Mouse (Mus musculus): ENCODE results near the gene Itga6.

Itga6 gene

GRCm38 (mm10) chr2:71865935-71866334 lies 120.5 kb downstream of the Itga6 start:
- DNase-seq = no peak

GRCm38 (mm10) chr2:71866565-71866964 lies 121.1 kb downstream of the Itga6 start:
- DNase-seq = peak; percentile 59

DNA sequence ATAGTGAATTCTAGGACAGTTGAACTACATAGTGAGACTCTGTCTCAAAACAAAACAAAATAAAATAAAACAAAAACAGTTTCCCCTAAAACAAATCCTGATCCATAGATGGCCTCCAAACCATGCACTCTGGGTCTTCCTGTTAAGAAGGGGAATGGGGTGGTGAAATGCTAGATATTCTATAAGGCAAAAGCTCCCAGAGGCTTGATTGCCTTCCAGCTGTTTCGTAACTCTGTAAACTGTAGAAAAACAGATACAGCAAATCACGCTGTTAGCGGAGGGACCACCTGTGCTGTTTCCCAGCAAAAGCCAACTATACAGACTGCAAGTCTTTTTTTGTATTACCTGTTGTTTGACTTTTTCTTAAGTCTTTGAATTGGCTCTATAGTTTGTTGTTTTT lies 121.6 kb downstream of the Itga6 start:
- DNase-seq = peak; percentile 38

DNA sequence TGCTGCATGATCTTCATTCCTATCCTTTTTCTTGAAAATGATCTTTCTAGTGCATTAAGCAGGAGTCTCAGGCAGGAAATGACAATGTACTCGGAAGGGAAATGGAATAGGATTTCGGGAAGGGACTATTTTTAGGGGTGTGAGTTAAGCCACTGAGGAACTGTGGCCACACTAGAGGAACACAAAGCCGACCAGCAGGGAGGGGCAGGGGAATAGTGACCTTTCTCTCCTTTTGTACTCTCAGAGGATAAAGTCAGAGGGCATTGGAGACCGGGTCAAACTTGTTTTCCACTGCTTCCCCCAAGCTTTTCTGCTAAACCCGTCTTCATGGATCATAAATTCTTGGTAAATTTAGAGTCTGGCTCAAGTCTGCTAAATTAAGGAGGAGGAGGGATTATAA lies 122.1 kb downstream of the Itga6 start:
- no peak for DNase-seq

GRCm38 (mm10) chr2:71868256-71868655 lies 122.8 kb downstream of the Itga6 start:
- no peak for DNase-seq

- DNase-seq = no peak
Measured at GRCm38 (mm10) chr2:71872141-71872540, 126.7 kb downstream of the Itga6 start.

DNA sequence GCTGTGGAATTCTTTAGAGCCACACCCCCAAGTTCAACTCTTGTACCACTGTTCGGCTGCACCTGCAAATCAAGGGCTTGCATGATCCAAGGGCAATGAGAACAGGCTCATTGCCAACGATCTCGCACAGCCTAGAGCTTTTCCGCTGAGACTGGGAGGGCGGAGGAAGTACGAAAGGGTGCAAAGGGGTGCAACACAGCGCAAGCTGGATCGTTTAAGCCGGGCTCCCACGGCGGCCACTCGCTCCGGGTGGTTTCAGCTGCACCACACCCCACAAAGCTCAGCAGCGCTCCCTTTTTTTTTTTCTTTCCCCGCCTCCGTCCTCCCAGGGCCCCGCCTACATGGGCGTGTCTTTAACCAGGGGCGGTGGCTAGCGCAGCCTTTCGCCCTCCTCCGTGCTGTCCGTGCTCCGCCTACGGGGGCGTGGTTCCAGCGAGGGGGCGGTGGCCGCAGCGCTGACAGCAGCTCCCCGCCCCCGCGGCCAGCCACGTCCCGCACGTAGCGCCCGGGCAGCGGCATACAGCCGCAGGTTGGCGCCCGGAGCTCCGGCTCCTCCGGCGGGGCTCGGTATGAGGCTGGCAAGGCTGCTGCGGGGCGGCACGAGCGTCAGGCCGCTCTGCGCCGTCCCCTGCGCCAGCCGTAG lies 127.5 kb downstream of the Itga6 start, which contains the start of gene Pdk1:
TSS of gene Pdk1 (plus strand) at position 424 of the 643 bp plus-strand sequence.
- DNase-seq = peak; percentile 100

DNA sequence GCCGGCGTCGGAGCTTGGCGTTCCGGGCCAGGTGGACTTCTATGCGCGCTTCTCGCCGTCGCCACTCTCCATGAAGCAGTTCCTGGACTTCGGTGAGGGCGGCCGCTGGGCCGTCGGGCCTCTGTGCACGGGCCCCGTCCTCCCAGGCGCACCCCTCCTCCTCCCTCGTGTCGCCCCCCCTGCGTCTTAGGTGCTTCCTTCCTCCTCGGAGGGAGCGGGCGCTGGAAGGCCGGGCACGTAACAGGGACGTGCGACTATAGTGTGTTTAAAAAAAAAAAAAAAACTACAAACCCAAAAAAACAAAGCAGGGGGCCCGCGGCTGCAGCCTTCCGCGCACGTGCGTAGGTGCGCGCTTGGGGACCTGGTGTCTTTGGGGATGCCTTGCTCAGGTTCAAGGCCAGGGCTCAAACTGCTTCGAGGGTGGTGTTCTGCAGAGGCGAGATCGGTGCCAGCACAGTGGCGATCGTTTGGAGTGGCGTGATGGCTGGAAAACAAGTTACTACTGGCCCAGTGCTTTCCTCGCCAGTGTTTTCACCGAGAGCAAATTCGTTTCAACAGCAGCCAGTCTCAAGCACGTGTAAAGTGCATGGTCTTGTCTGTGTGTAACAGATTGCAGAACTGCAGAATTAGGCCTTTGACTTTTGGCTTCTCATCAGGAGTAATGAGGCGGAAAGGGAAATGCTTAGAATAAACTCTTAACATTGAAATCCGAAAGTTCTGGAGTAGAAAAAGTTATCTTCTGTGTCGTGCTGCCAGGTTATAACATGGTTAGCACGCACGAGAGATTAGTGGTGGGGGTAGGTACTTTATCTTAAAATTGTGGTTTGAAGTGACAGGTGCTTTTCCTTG lies 128.3 kb downstream of the Itga6 start:
- peak; percentile 81 for DNase-seq

GRCm38 (mm10) chr2:71874422-71874821 lies 129.0 kb downstream of the Itga6 start:
- DNase-seq = no peak

GRCm38 (mm10) chr2:71874836-71875235 lies 129.4 kb downstream of the Itga6 start:
- DNase-seq = no peak

- no peak for DNase-seq
Measured at GRCm38 (mm10) chr2:71877865-71878264, 132.4 kb downstream of the Itga6 start.

GRCm38 (mm10) chr2:71878441-71878840 lies 133.0 kb downstream of the Itga6 start:
- DNase-seq = no peak

GRCm38 (mm10) chr2:71878943-71879342 lies 133.5 kb downstream of the Itga6 start:
- DNase-seq = no peak

DNA sequence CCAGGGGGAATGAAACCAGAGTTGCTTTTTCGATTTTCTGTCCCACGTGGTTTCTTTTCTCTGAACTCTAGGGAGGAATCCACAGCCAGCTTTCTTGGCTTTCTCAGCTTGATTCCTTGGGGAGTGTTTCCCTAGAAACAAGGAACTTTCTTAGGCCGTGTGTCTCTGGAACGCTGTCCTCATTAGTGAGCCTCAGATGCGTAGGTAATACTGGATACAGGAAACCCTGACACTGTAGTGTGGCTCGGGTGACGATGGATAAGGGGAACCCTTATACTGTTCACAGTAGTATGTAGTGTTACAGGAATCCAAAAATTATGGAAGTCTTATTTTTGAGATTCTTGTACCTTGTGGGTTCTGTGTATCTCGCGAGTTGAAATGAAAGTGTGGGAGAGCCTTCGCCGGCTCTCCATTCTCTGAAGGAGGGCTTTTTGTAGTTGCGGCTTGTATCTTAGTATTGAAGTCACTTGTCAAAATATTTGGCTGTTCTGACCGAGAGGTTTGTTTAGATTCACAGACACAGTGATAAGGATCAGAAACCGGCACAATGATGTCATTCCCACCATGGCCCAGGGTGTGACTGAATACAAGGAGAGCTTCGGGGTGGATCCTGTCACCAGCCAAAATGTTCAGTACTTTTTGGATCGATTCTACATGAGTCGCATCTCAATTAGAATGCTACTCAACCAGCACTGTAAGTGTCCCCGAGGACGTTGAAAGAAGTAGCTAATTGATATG lies 137.7 kb downstream of the Itga6 start:
- no peak for DNase-seq

GRCm38 (mm10) chr2:71887269-71887668 lies 141.9 kb downstream of the Itga6 start:
- DNase-seq = no peak

- no peak for DNase-seq
Measured at GRCm38 (mm10) chr2:71888437-71888836, 143.0 kb downstream of the Itga6 start.

DNA sequence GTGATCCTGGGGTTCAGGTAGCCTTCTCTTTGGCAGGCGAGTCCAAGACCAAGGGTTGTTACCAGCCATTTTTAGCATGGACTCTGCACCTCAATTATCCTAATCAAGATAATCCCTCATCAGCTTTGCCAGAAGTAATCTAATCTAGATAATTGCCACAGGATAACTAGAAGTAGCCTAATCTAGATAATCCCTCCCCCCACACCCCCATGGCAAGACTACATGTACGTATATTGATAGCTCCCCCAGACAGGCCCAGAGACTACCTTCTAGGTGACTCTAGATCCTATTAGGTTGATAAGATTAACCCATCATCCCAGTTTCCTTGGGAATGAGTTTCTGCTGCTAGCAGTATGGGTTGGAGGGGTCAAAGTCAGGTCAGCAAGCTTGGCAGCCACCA lies 146.1 kb downstream of the Itga6 start:
- DNase-seq = no peak

DNA sequence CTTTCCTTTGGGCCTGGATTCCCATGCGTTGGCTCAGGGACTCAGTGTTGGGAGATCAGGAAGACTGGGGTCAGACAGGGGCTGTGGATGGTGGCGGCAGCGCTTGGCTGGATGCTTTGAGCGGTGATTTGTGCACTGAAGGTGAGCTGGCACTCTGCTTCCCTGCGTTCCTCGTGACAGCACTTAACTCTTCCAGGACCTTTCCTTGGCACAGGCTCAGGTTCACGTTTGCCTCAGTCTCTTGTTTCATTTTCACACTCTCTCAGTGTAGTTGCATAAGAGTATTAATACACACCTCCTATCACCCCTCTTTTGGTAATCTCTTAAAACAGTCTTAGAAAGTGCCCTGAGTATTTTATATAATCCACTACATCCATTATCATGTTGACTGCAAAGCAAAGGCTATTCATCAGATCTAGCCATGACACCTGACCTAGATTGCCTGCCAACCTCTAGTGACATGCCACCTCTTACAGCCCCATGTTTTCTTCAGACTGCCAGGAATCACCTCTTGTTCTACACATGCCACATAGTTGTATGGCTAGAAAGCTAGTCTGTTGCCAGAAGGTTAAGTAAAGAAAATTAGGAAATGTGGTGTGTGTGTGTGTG lies 147.4 kb downstream of the Itga6 start:
- no peak for DNase-seq

GRCm38 (mm10) chr2:71895596-71896286 lies 150.3 kb downstream of the Itga6 start:
- DNase-seq = no peak

GRCm38 (mm10) chr2:71897420-71897819 lies 152.0 kb downstream of the Itga6 start:
- DNase-seq = no peak

GRCm38 (mm10) chr2:71898335-71898856 lies 153.0 kb downstream of the Itga6 start:
- peak; percentile 29 for DNase-seq

DNA sequence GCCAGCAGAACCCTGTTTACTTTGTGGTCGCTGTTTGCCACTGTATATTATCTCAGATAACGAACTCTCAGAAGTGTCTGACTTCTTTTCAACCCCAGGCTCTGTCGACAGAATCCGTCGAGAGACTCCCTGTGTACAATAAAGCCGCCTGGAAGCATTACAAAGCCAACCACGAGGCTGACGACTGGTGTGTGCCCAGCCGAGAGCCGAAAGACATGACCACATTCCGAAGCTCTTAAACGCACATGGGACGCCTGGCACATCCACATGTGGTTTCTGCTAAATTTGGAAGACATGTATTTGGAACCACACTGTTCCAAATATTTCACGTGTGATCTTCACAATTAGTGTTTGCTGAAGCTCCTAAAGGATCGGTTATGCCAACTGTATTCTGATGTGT lies 154.5 kb downstream of the Itga6 start:
- no peak for DNase-seq
